Comparison of ENCODE assay signal across 8 mouse cellular contexts in the genomic region with DNA sequence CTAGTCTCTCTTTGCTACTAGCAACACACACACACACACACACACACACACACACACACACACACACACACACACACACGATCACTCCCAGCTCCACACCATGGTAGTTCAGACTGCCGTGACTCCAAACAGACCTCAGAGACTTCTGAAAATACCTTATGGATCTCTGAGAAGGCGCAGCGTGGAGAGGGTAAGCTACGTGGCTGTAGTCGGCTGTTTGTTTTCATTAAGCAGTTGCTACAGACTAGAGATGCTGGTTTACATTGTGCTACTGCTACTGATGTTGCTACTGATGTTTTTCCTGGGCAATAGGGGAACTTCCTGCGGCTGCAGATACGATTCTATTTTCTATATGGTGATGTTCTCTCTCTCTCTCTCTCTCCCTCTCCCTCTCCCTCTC.
DNase-seq lines count a peak whose midpoint lies in the region; ATAC-seq and TF ChIP-seq lines count a peak whose summit lies in the region.

No protein-coding gene starts in this region.

- H3K9me3 ChIP-seq in heart, postnatal 0 days (replicated peaks; ENCODE audit: control insufficient read depth, low read length) = no peaks in the 10 kb centered on the region
- no peaks in the 10 kb centered on the region for H3K9me3 ChIP-seq in midbrain, embryonic 10.5 days (replicated peaks)

- peak; percentile 11 to 41 for DNase-seq in heart, adult 2 months
- DNase-seq in heart, adult 9 months (ENCODE audit: low spot score in 2 of 2) = no peak
- peak; percentile 77 for DNase-seq in Muller cell, postnatal 12 days (ENCODE audit: inconsistent ontology term)
- DNase-seq in heart, postnatal 0 days (ENCODE audit: low spot score) = peak; percentile 29
- DNase-seq in midbrain, embryonic 10.5 days (ENCODE audit: low spot score) = no peak
- no peak for DNase-seq in ovary, adult 18-20 months (ENCODE audit: low spot score)
- no peak for DNase-seq in cerebellum, postnatal 36 days
- no peak for DNase-seq in testis, postnatal 14 days (ENCODE audit: low spot score)

- H3K4me1 ChIP-seq in heart, adult 2 months (ENCODE audit: control insufficient read depth, insufficient read depth, low read length) = no peaks in the 10 kb centered on the region; the same call in none of the 2 replicates
- peaks cover 27% of the 10 kb centered on the region for H3K4me1 ChIP-seq in heart, postnatal 0 days (ENCODE audit: control insufficient read depth, insufficient read depth)
- H3K4me1 ChIP-seq in midbrain, embryonic 10.5 days = peaks cover 48% of the 10 kb centered on the region

- intact Hi-C loops in heart, adult 2 months (cut with DNase I) = no loop called here

- H3K4me3 ChIP-seq in heart, adult 2 months = peak overlapping the region; percentile 44
- peak overlapping the region; percentile 50 for H3K4me3 ChIP-seq in heart, postnatal 0 days (ENCODE audit: low read depth, low read length)
- peak overlapping the region; percentile 35 for H3K4me3 ChIP-seq in midbrain, embryonic 10.5 days

- peak overlapping the region; percentile 56 for H3K27ac ChIP-seq in heart, adult 2 months
- peak overlapping the region; percentile 78 for H3K27ac ChIP-seq in heart, postnatal 0 days (ENCODE audit: low read depth)
- H3K27ac ChIP-seq in midbrain, embryonic 10.5 days (replicated peaks) = peak overlapping the region; percentile 50

- peak; percentile 30 for ATAC-seq in heart, postnatal 0 days (ENCODE audit: insufficient read depth, low read depth)

- no peak for TF ChIP-seq EP300 in heart, adult 2 months (IDR thresholded peaks at IDR 0.05; ENCODE audit: insufficient read depth, low read depth, low read length)
- no peak for TF ChIP-seq EP300 in heart, postnatal 0 days (IDR thresholded peaks at IDR 0.05; ENCODE audit: low read depth)

- peak overlapping the region; percentile 80 for H3K4me2 ChIP-seq in heart, postnatal 0 days (ENCODE audit: low read depth, low read length)

- no peak for TF ChIP-seq CTCF in heart, adult 2 months (IDR thresholded peaks at IDR 0.05)
- no peak for TF ChIP-seq CTCF in heart, postnatal 0 days (IDR thresholded peaks at IDR 0.05; ENCODE audit: low read depth)

- H3K9ac ChIP-seq in heart, adult 2 months (ENCODE audit: low read depth, low read length) = peak overlapping the region; percentile 33
- peak overlapping the region; percentile 55 for H3K9ac ChIP-seq in heart, postnatal 0 days (replicated peaks; ENCODE audit: low read depth, low read length)

- H3K36me3 ChIP-seq in heart, adult 2 months (ENCODE audit: control insufficient read depth, insufficient read depth, low read length) = peaks cover under 1% of the 10 kb centered on the region; the same call in 1 of the 2 replicates
- H3K36me3 ChIP-seq in heart, postnatal 0 days (replicated peaks; ENCODE audit: control insufficient read depth, insufficient read depth, low read length) = no peaks in the 10 kb centered on the region
- H3K36me3 ChIP-seq in midbrain, embryonic 10.5 days = no peaks in the 10 kb centered on the region

- H3K27me3 ChIP-seq in heart, adult 2 months (ENCODE audit: control insufficient read depth, insufficient read depth, low read length) = no peaks in the 10 kb centered on the region
- H3K27me3 ChIP-seq in heart, postnatal 0 days (ENCODE audit: control insufficient read depth, insufficient read depth, low read length) = no peaks in the 10 kb centered on the region
- no peaks in the 10 kb centered on the region; the same call in 1 of the 2 replicates for H3K27me3 ChIP-seq in midbrain, embryonic 10.5 days (ENCODE audit: low read depth, poor library complexity, severe bottlenecking)

- no peaks in the 10 kb centered on the region for H3K79me2 ChIP-seq in heart, adult 2 months (replicated peaks; ENCODE audit: control insufficient read depth, insufficient read depth, low read length)

- WGBS in heart, adult 2 months = 2% methylated on average over 8 of the region's 8 CpGs
- WGBS in heart, postnatal 0 days = 4% methylated on average over 8 of the region's 8 CpGs
- 51% methylated on average over 8 of the region's 8 CpGs for WGBS in midbrain, embryonic 10.5 days

- TF ChIP-seq POLR2A in heart, adult 2 months (IDR thresholded peaks at IDR 0.05; ENCODE audit: insufficient read depth, low read depth, low read length) = no peak

Comparison
In these comparisons a context has a peak if more than half of its experiments do, and no peak if none do; other contexts are left out.
1. DNase-seq: peak in heart, adult 2 months (2 of 2), Muller cell, postnatal 12 days (single experiment) and heart, postnatal 0 days (single experiment); none in heart, adult 9 months (0 of 2), midbrain, embryonic 10.5 days (single experiment), ovary, adult 18-20 months (single experiment), cerebellum, postnatal 36 days (0 of 2) and testis, postnatal 14 days (single experiment).
2. Peak in every context shown above with its lines, with median percentiles within 50 percentile points of each other: H3K27ac ChIP-seq and H3K4me3 ChIP-seq.